Mouse (Mus musculus): ENCODE measurements around the gene Ufsp2. TPM values are rescaled to one million over a fixed set of nuclear protein-coding genes. Genes with fewer than 3 reads are reported as not detected.

Ufsp2 gene
- polyA plus RNA-seq (2016; fragmentation: Nextera tagmentation; extraction: Ambion mirVana), result 72.1 TPM in 2 replicates

GRCm38 (mm10) chr8:45975126-45975836 is at the start of gene Ufsp2, which contains the start of gene 1700029J07Rik:
Ufsp2 (plus strand) TSS chr8:45975528.
1700029J07Rik (minus strand) TSS chr8:45975252.
- Histone ChIP-seq H3K9ac (replicated peaks) (peak within 1 kb of the TSS; percentile 64), H3K4me3 (replicated peaks) (peak within 1 kb of the TSS; percentile 60), H3K27ac (peak within 1 kb of the TSS; percentile 88), H3K9me3 (peaks cover 8% of the 10 kb centered on the region), H3K4me1 (replicated peaks) (peaks cover 13% of the 10 kb centered on the region; the same call in 1 of the 2 replicates), H3K4me2 (peak within 1 kb of the TSS; percentile 64), H3K36me3 (peaks cover 17% of the 10 kb centered on the region), H3K27me3 (no peaks in the 10 kb centered on the region)
- ATAC-seq (ENCODE audit: insufficient number of reproducible peaks, insufficient read depth, low FRiP score, low TSS enrichment, low read depth), result peak; percentile 99
- 2% methylated on average over 57 of the region's 57 CpGs for WGBS

DNA sequence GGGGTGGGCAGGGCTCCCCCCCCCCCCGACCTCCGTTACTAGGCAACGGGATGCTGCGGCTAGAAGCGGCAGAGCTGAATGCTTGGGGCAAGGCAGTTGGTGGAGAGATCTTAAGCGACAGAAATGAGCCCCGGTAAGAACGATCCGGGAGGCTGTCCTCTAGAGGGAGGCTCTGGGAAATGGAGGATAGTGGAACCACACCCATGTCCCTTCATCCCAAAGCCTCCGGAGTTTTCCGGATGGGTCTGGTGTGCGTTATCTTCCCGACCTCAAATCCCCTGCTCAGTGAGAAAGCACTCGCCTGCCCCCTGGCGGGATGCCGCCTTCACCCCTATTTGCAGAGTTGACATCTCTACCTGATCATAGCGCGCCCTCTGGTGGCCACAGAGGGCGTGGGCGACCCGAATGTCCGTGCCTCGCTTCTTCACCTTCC is 40.7 kb upstream of the Ufsp2 start, which contains the start of gene Ccdc110:
Gene Ccdc110 (plus strand): TSS at position 38 of the 433 bp plus-strand sequence.
- H3K4me3 ChIP-seq (replicated peaks), result peak within 1 kb of the TSS; percentile 35
- peak within 1 kb of the TSS; percentile 61 for H3K4me2 ChIP-seq
- H3K27me3 ChIP-seq, result no peaks in the 10 kb centered on the region
- H3K36me3 ChIP-seq, result no peaks in the 10 kb centered on the region
- H3K4me1 ChIP-seq (replicated peaks), result peaks cover 3% of the 10 kb centered on the region; the same call in 1 of the 2 replicates
- H3K9ac ChIP-seq (replicated peaks), result no peak within 1 kb of the TSS
- ATAC-seq (ENCODE audit: insufficient number of reproducible peaks, insufficient read depth, low FRiP score, low TSS enrichment, low read depth), result peak; percentile 79
- WGBS, result 2% methylated on average over 23 of the region's 23 CpGs
- 0 out of 2 replicates have a peak, but pooled peaks cover 6% of the 10 kb centered on the region for H3K9me3 ChIP-seq
- no peak within 1 kb of the TSS for H3K27ac ChIP-seq

- Histone ChIP-seq H3K36me3 (no peaks in the 10 kb centered on the region), H3K4me3 (replicated peaks) (no peak overlapping the region), H3K9ac (replicated peaks) (no peak overlapping the region), H3K9me3 (no peaks in the 10 kb centered on the region), H3K4me2 (no peak overlapping the region), H3K27ac (no peak overlapping the region), H3K27me3 (no peaks in the 10 kb centered on the region), H3K4me1 (replicated peaks) (peaks cover 3% of the 10 kb centered on the region; the same call in 1 of the 2 replicates)
- WGBS, result 88% methylated on average over 9 of the region's 9 CpGs
- no peak for ATAC-seq (ENCODE audit: insufficient number of reproducible peaks, insufficient read depth, low FRiP score, low TSS enrichment, low read depth)
Measured at GRCm38 (mm10) chr8:45936986-45937385, 38.3 kb upstream of the Ufsp2 start.

DNA sequence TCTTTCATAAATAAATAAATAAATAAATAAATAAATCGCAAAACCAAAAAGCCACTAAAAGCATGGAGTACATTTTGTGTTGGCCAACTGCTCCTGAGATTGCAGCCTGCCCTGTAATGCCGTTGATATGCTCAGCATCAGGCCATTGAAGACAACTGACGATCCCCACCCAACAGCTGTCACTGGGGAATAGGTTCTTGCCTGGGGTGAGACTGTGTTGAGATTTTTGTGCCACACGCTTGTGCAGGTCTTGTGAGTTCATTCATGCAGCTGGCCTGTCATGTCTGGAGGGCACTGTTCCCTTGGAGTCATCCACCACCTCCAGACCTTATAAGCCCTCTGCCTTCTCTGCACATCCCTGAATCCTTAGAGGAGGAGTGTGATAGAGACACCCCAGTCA is 29.0 kb upstream of the Ufsp2 start:
- H3K36me3 ChIP-seq, result no peaks in the 10 kb centered on the region
- no peaks in the 10 kb centered on the region for H3K9me3 ChIP-seq
- no peak for ATAC-seq (ENCODE audit: insufficient number of reproducible peaks, insufficient read depth, low FRiP score, low TSS enrichment, low read depth)
- no peak overlapping the region for H3K27ac ChIP-seq
- no peaks in the 10 kb centered on the region for H3K27me3 ChIP-seq
- no peak overlapping the region for H3K4me2 ChIP-seq
- 90% methylated on average over 4 of the region's 4 CpGs for WGBS
- H3K4me3 ChIP-seq (replicated peaks), result no peak overlapping the region
- no peaks in the 10 kb centered on the region for H3K4me1 ChIP-seq (replicated peaks)
- no peak overlapping the region for H3K9ac ChIP-seq (replicated peaks)

- H3K27me3 ChIP-seq, result no peaks in the 10 kb centered on the region
- no peaks in the 10 kb centered on the region for H3K4me1 ChIP-seq (replicated peaks)
- H3K9ac ChIP-seq (replicated peaks), result no peak overlapping the region
- no peak overlapping the region for H3K27ac ChIP-seq
- no peak overlapping the region for H3K4me2 ChIP-seq
- no peak for ATAC-seq (ENCODE audit: insufficient number of reproducible peaks, insufficient read depth, low FRiP score, low TSS enrichment, low read depth)
- H3K36me3 ChIP-seq, result no peaks in the 10 kb centered on the region
- H3K4me3 ChIP-seq (replicated peaks), result no peak overlapping the region
- no peaks in the 10 kb centered on the region for H3K9me3 ChIP-seq
- WGBS, result 60% methylated on average over 2 of the region's 2 CpGs
Measured at GRCm38 (mm10) chr8:45950622-45951021, 24.7 kb upstream of the Ufsp2 start.

- no peak for ATAC-seq (ENCODE audit: insufficient number of reproducible peaks, insufficient read depth, low FRiP score, low TSS enrichment, low read depth)
- WGBS, result 92% methylated on average over 12 of the region's 12 CpGs
- H3K36me3 ChIP-seq, result no peaks in the 10 kb centered on the region
Measured at GRCm38 (mm10) chr8:45970894-45971293, 4.4 kb upstream of the Ufsp2 start.

DNA sequence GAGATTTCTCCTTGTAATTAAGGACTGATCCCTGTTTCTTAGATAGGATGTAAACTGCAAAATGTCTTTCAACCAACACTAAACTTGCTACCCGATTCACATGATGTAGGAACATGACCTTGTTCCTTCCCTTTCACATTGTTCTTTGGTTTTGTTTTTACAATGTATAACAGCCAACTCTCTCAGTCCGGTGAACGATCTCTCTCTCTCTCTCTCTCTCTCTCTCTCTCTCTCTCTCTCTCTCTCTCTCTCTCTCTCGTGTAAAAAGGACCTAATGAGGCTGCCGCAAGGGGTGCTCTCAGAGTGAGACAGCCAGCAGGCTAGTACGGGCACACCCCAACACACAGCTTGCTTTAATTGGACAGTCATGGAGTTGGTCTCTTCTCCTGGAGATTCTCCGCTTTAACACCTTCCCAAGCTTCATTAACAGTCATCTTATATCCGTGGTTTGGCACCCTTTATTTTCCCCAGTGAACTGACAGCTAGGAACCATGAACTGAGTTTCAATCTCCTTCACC is 1.3 kb upstream of the Ufsp2 start:
- Histone ChIP-seq H3K4me2 (peak overlapping the region; percentile 64), H3K27ac (peak overlapping the region; percentile 88), H3K36me3 (peaks cover 9% of the 10 kb centered on the region), H3K9ac (replicated peaks) (no peak overlapping the region), H3K27me3 (no peaks in the 10 kb centered on the region), H3K4me3 (replicated peaks) (no peak overlapping the region), H3K9me3 (peaks cover 8% of the 10 kb centered on the region), H3K4me1 (replicated peaks) (peaks cover 13% of the 10 kb centered on the region; the same call in 1 of the 2 replicates)
- WGBS, result 70% methylated on average over 8 of the region's 8 CpGs
- ATAC-seq (ENCODE audit: insufficient number of reproducible peaks, insufficient read depth, low FRiP score, low TSS enrichment, low read depth), result no peak

More at GRCm38 (mm10) chr8:45970894-45971293, 4.4 kb upstream of the Ufsp2 start:
- H3K4me1 ChIP-seq (replicated peaks), result peaks cover 9% of the 10 kb centered on the region; the same call in 1 of the 2 replicates
- no peak overlapping the region for H3K27ac ChIP-seq
- H3K27me3 ChIP-seq, result no peaks in the 10 kb centered on the region
- H3K4me2 ChIP-seq, result no peak overlapping the region
- H3K9ac ChIP-seq (replicated peaks), result no peak overlapping the region
- peaks cover 6% of the 10 kb centered on the region for H3K9me3 ChIP-seq
- H3K4me3 ChIP-seq (replicated peaks), result no peak overlapping the region

DNA sequence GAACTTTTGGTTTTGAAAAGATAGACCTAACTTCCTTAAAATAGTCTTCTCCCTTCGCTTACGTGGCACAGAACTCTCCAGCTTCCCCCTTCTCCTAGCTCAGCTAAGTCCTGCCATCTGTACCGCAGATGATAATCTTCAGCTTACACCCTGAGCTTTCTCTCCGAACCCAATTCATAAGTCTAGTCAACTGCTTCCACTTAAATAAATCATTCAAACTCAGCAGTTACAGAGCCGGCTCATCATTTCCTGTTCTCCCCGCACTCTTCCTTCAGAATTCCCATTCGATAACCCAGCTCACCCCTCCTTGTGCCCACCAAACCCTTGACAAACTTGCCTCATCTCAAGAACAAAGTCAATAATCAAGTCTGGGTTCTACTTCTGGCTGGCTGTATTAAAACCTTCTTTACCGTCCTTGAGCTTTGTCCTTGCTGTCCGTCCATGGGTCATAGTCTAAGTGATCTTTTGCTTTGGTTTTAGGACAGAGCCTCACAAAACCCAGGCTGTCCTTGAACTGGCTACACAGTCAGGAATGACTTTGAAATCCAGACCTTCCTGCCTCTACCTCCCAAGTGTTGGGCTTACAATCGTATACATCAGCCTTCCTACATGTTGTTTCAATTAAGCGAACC is 625 bp downstream of the Ufsp2 start:
- H3K4me3 ChIP-seq (replicated peaks), result peak overlapping the region; percentile 60
- peaks cover 22% of the 10 kb centered on the region for H3K36me3 ChIP-seq
- no peak for ATAC-seq (ENCODE audit: insufficient number of reproducible peaks, insufficient read depth, low FRiP score, low TSS enrichment, low read depth)
- H3K27me3 ChIP-seq, result no peaks in the 10 kb centered on the region
- WGBS, result 62% methylated on average over 11 of the region's 11 CpGs
- peak overlapping the region; percentile 64 for H3K4me2 ChIP-seq
- peaks cover 13% of the 10 kb centered on the region; the same call in 1 of the 2 replicates for H3K4me1 ChIP-seq (replicated peaks)
- H3K27ac ChIP-seq, result no peak overlapping the region
- peaks cover 5% of the 10 kb centered on the region for H3K9me3 ChIP-seq
- H3K9ac ChIP-seq (replicated peaks), result peak overlapping the region; percentile 58

DNA sequence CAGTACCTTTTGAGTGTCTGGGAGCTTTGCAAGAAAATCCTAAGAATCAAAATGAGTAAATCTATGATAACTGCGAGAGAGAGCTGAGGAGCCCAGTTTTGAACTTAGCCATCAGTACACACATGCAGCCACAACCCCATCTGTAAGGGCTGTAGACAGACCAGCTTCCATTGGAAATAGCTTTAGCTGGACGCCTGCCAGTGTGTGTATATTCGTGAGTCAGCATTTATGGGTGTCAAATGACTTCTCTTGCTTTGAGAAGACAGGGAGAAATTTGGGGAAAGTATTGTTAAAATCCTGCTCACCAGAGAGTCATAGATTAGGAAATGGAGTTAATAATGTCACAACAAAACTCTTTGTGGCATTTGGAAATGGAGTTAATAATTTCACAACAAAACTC is 11.3 kb downstream of the Ufsp2 start:
- peak overlapping the region; percentile 70; the same call in 1 of the 2 replicates for H3K27ac ChIP-seq
- no peak overlapping the region for H3K4me2 ChIP-seq
- WGBS, result 65% methylated on average over 3 of the region's 3 CpGs
- no peaks in the 10 kb centered on the region for H3K9me3 ChIP-seq
- H3K4me3 ChIP-seq (replicated peaks), result no peak overlapping the region
- ATAC-seq (ENCODE audit: insufficient number of reproducible peaks, insufficient read depth, low FRiP score, low TSS enrichment, low read depth), result no peak
- H3K27me3 ChIP-seq, result no peaks in the 10 kb centered on the region
- peaks cover 7% of the 10 kb centered on the region for H3K4me1 ChIP-seq (replicated peaks)
- H3K9ac ChIP-seq (replicated peaks), result no peak overlapping the region
- H3K36me3 ChIP-seq, result peaks cover 54% of the 10 kb centered on the region

- H3K27me3 ChIP-seq, result no peaks in the 10 kb centered on the region
- no peak for ATAC-seq (ENCODE audit: insufficient number of reproducible peaks, insufficient read depth, low FRiP score, low TSS enrichment, low read depth)
- no peaks in the 10 kb centered on the region for H3K9me3 ChIP-seq
- peaks cover 45% of the 10 kb centered on the region for H3K36me3 ChIP-seq
- H3K4me2 ChIP-seq, result no peak overlapping the region
- H3K4me1 ChIP-seq (replicated peaks), result peaks cover 7% of the 10 kb centered on the region
- 44% methylated on average over 2 of the region's 2 CpGs for WGBS
- H3K27ac ChIP-seq, result no peak overlapping the region
- H3K9ac ChIP-seq (replicated peaks), result no peak overlapping the region
- no peak overlapping the region for H3K4me3 ChIP-seq (replicated peaks)
Measured at GRCm38 (mm10) chr8:45988189-45988588, 12.9 kb downstream of the Ufsp2 start.

GRCm38 (mm10) chr8:45990631-45991310 is 15.4 kb downstream of the Ufsp2 start:
- H3K27me3 ChIP-seq, result no peaks in the 10 kb centered on the region
- H3K36me3 ChIP-seq, result peaks cover 47% of the 10 kb centered on the region
- peaks cover 7% of the 10 kb centered on the region for H3K4me1 ChIP-seq (replicated peaks)
- H3K9ac ChIP-seq (replicated peaks), result no peak overlapping the region
- 90% methylated on average over 4 of the region's 4 CpGs for WGBS
- H3K27ac ChIP-seq, result no peak overlapping the region
- ATAC-seq (ENCODE audit: insufficient number of reproducible peaks, insufficient read depth, low FRiP score, low TSS enrichment, low read depth), result no peak
- H3K4me2 ChIP-seq, result no peak overlapping the region
- H3K9me3 ChIP-seq, result no peaks in the 10 kb centered on the region
- no peak overlapping the region for H3K4me3 ChIP-seq (replicated peaks)

Data from limb, embryonic 12.5 days (tissue).